Mouse (Mus musculus) small intestine, adult 2 months (tissue): ENCODE results near the gene Klhl22. TPM values are rescaled to one million over a fixed set of nuclear protein-coding genes. Genes with fewer than 3 reads are reported as not detected.
A peak's percentile ranks its signal among the peaks of the same experiment; 100 is the strongest.

Source experiments
- H3K27ac ChIP-seq: fragments of 200-500 bp; 2 replicates; pipeline ENCODE4 v1.5.1; 2012; ENCODE audit warnings: low read depth, low read length, control low read depth, inconsistent platforms; ENCODE audit not compliant: insufficient read depth
- H3K27me3 ChIP-seq: fragments of 200-500 bp; 2 replicates; pipeline ENCODE4 v1.6.1; 2012; ENCODE audit warnings: mild to moderate bottlenecking, moderate library complexity, low read length, inconsistent platforms; ENCODE audit not compliant: control insufficient read depth, insufficient read depth
- H3K36me3 ChIP-seq: fragments of 200-500 bp; 2 replicates; pipeline ENCODE4 v1.6.1; 2012; ENCODE audit warnings: mild to moderate bottlenecking, low read length, control low read depth, inconsistent platforms; ENCODE audit not compliant: control insufficient read depth, insufficient read depth
- H3K4me1 ChIP-seq: fragments of 200-500 bp; 2 replicates; pipeline ENCODE4 v1.6.1; 2012; ENCODE audit warnings: low read length, inconsistent platforms, mixed read lengths; ENCODE audit not compliant: control insufficient read depth, insufficient read depth, insufficient read length
- H3K4me3 ChIP-seq: fragments of 200-500 bp; 2 replicates; pipeline ENCODE4 v1.5.1; 2012; ENCODE audit warnings: low read depth, mild to moderate bottlenecking, control low read depth, inconsistent platforms, low read length, moderate library complexity
- CTCF ChIP-seq: fragments of 200-500 bp; IDR thresholded peaks from 2 replicates; pipeline ENCODE4 v1.5.1; 2012; ENCODE audit warnings: low read depth, mild to moderate bottlenecking, control low read depth, inconsistent platforms, low read length, moderate library complexity, mixed read lengths; ENCODE audit not compliant: insufficient replicate concordance, insufficient read length; ENCODE audit errors: extremely low read depth
- POLR2A ChIP-seq: fragments of 200-500 bp; IDR thresholded peaks from 2 replicates; pipeline ENCODE4 v1.6.1; 2012; ENCODE audit warnings: low read depth, mild to moderate bottlenecking, control low read depth, inconsistent platforms, low read length, moderate library complexity
- WGBS: fragments of 180-500 bp; shearing (Covaris S2); methylation state at CpG from one replicate; pipeline ENCODE4 v1.1.7; 2018; 5-methylcytosine and 5-hydroxymethylcytosine counted together
- polyA plus RNA-seq: library from polyadenylated mRNA; depleted of rRNA; stranded (reverse); fragments of >200 nt; gene quantifications from 2 replicates; pipeline ENCODE4 v1.2.3, GENCODE M21; 2012

The Klhl22 gene
- polyA plus RNA-seq, 1 experiment: 60.9 TPM

DNA sequence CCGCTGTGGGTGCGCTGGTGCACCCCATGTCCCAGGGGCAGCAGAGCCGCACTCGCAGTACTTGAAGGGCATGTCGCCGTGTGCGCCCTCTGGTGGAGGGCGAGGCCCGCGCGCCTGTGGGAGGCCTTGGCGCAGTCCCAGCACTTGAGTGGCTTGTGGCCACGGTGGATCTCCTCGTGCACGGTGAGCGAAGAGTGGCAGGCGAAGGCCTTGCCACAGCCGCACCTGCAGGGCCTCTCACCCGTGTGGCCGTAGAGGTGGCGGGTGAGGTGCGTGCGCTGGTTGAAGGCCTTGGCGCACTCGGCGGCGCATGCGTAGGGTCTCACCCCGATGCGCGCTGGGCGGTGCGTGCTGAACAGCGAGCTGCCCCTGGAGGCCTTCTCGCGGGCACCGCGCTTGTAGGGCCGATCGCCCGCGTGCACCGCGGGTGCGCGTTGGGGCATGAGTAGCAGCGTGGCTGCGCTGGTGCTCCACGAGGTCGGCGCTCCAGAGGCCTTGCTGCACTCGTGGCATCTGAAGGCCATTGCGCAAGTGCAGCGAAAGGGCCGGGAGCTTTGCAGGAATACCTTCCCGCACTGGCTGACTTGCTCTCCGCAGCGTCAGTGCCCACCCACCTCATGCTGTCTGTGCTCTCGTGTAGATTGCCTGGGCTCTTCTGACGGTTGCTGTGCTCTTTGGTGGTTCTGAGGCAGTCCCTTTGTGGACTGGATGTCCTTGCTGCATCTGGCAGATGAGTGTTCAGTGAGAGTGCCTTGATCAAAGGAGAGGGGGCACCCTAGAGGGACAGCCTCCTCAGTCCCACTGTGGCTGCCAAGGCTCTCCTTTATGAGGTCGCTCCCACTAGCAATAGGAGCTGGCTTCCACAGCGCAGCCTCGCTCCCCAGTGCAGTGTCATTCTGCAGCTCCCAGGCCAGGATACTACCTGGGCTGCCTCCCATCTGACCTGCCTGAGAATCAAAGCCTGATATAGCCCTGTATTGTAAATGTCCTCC is 56.3 kb downstream of the Klhl22 start:
- no peak overlapping the region for H3K27ac ChIP-seq
- peaks cover 4% of the 10 kb centered on the region for H3K4me1 ChIP-seq
- 4% methylated on average over 63 of the region's 63 CpGs for WGBS
- 0 out of 2 replicates have a peak, but pooled peaks cover 4% of the 10 kb centered on the region for H3K27me3 ChIP-seq
- peak overlapping the region; percentile 51 for H3K4me3 ChIP-seq
- H3K36me3 ChIP-seq: no peaks in the 10 kb centered on the region
- TF ChIP-seq CTCF (peak; percentile 90), POLR2A (no peak)

DNA sequence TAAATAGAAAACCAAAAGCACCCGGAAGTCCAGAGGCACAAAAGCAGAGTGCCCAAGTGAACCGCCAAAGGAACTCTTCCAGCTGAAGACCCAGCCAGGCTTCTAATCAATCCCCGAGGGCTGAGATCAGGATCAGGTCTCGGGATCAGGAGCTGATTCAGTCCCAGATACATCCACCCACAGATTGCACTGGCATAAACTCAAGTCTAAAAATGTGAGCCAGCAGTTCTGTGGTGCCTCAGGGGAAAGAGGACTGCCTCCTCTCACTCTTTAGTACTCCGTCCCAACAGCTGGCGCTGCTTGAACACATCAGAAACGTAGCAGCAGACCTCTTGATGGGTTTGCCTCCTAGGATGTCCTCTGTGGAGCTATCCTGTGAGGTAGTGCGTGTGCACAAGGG is 57.1 kb downstream of the Klhl22 start:
- H3K4me1 ChIP-seq: peaks cover 4% of the 10 kb centered on the region
- H3K4me3 ChIP-seq: no peak overlapping the region
- WGBS: 90% methylated on average over 8 of the region's 8 CpGs
- 0 out of 2 replicates have a peak, but pooled peaks cover 4% of the 10 kb centered on the region for H3K27me3 ChIP-seq
- H3K27ac ChIP-seq: no peak overlapping the region
- TF ChIP-seq CTCF: no peak
- no peak for TF ChIP-seq POLR2A
- H3K36me3 ChIP-seq: no peaks in the 10 kb centered on the region

DNA sequence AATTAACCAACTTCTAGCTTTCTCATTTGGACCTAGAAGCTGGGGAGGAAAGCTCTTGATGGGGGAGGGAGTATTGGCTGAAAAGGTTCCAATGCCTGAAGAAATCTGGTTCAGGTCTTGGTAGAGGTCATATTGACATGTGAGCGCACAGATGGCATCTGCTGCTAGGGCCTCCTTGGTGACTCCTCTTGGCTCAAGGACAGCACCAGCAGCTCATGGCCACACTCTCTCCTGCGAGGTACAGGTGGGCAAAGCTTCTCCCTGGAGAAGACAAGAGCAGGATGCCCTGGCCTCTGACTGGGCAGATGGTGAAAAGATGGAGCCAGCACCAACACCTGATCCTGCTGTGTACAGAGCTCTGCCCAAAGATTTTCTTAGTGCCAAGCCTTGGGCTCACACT is 67.1 kb downstream of the Klhl22 start:
- 78% methylated on average over 2 of the region's 2 CpGs for WGBS
- Histone ChIP-seq H3K4me1 (no peaks in the 10 kb centered on the region), H3K36me3 (no peaks in the 10 kb centered on the region), H3K27me3 (peaks cover under 1% of the 10 kb centered on the region; the same call in 1 of the 2 replicates), H3K4me3 (no peak overlapping the region), H3K27ac (no peak overlapping the region)
- no peak for TF ChIP-seq POLR2A
- TF ChIP-seq CTCF: no peak

DNA sequence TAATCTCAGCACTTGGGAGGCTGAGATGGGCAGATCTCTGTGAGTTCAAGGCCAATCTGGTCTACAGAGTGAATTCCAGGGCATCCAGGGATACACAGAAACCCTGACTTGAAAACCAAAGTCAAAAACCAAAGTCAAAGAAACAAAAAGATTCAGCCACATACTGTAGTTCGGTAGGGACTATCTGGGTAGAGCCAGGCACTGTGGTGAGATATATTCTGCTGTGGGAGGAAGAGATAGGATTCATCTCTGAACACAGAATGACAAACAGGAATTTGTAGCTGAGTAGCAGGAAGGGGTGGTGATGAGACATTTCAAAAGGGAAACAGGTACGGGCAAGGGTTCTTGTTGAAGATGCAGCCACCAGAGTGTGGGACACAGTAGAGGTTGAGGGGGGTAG is 68.8 kb downstream of the Klhl22 start:
- WGBS: 85% methylated on average over 2 of the region's 2 CpGs

DNA sequence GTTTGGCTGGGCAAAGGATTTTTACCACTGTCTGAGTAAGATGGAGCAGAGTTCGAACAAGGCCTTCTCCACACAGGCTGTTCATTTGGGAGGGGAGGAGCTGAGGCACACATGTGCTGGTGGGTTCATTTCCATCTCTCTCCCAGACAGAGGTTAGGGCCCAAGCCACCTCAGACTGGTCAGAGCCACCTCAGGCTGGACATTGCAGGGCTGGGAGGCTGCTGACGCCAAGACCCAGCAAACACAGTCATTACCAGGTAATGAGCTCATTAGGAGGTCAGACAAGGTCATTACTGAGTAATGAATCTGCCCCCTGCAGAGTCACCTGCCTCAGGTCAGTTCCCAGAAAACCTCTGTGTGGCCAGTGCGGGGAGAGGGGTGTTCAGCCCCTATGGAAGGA is 69.4 kb downstream of the Klhl22 start:
- 88% methylated on average over 3 of the region's 3 CpGs for WGBS
- Histone ChIP-seq H3K27me3 (peaks cover 23% of the 10 kb centered on the region), H3K36me3 (no peaks in the 10 kb centered on the region), H3K4me3 (no peak overlapping the region), H3K27ac (no peak overlapping the region), H3K4me1 (peaks cover 2% of the 10 kb centered on the region; the same call in 1 of the 2 replicates)
- no peak for TF ChIP-seq POLR2A
- no peak for TF ChIP-seq CTCF

More for the DNA sequence above, 68.8 kb downstream of the Klhl22 start:
- H3K27me3 ChIP-seq: peaks cover 17% of the 10 kb centered on the region
- no peak overlapping the region for H3K27ac ChIP-seq
- H3K36me3 ChIP-seq: no peaks in the 10 kb centered on the region
- no peak for TF ChIP-seq POLR2A
- TF ChIP-seq CTCF: no peak
- no peak overlapping the region for H3K4me3 ChIP-seq
- H3K4me1 ChIP-seq: no peaks in the 10 kb centered on the region

DNA sequence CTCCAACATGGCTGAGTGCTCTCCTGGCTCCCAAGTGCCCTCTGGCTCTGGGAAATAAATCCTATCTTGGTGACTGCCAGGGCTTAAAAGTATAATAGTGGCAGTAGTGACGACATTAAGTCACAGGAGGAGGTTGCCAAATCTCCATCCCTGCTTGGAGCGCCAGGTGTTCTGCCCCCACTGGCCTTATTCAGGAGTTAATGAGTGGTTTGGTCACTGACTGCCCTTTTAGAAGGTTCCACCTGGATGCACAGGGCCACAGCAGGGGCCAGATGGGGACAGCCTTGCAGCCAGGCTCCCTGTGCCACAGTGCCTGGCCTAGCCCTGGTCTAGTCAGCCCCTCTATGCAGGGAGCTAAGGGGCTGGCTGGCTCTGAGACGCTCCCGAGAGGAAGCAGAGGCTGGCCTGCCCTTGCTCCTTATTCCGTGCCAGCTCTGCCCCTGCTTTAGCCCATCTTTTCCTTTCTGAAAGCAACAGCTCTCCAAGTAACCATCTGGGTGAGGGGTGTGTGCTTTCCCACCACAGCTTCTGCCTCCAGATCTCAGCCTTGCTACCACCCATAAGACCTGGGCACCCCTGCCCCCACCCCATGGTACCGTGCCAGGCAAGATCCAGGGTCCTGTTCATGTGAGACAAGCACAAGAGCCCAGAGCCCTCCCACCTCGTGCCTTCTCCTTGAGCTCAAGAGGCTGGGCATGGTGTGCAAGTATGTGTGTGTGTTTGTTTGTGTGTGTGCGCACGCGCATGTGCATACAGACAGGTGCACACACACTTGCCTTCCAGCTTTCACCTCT is 71.2 kb downstream of the Klhl22 start:
- TF ChIP-seq POLR2A (no peak), CTCF (no peak)
- Histone ChIP-seq H3K27me3 (peaks cover 31% of the 10 kb centered on the region), H3K4me3 (no peak overlapping the region), H3K27ac (no peak overlapping the region), H3K4me1 (peaks cover 2% of the 10 kb centered on the region; the same call in 1 of the 2 replicates), H3K36me3 (no peaks in the 10 kb centered on the region)
- WGBS: 75% methylated on average over 10 of the region's 10 CpGs
